Mouse (Mus musculus) ES-Bruce4 (cell line): ENCODE measurements around the gene Cep95. TPM values are rescaled to one million over a fixed set of nuclear protein-coding genes. Genes with fewer than 3 reads are reported as not detected.
"Not testable (repeated sequence)": the region's sequence is repeated elsewhere in the genome, so short reads cannot be mapped to it uniquely, and the experiment has no call there.

ENCODE experiments used
- H3K27ac ChIP-seq: 2 replicates; pipeline ENCODE4 v1.5.1; 2012; ENCODE audit warnings: low read length, inconsistent platforms; ENCODE audit not compliant: insufficient read depth
- H3K27me3 ChIP-seq: 2 replicates; pipeline ENCODE4 v1.6.1; 2012; ENCODE audit warnings: mild to moderate bottlenecking, low read length, inconsistent platforms; ENCODE audit not compliant: control insufficient read depth, poor library complexity, insufficient read depth, severe bottlenecking
- H3K36me3 ChIP-seq: 2 replicates; pipeline ENCODE4 v1.6.1; 2012; ENCODE audit warnings: inconsistent platforms, mild to moderate bottlenecking, low read length, moderate library complexity; ENCODE audit not compliant: control insufficient read depth, poor library complexity, insufficient read depth, severe bottlenecking
- H3K4me1 ChIP-seq: one replicate; pipeline ENCODE4 v1.8.1; 2011; ENCODE audit warnings: low read length; ENCODE audit not compliant: control insufficient read depth, insufficient read depth
- H3K4me3 ChIP-seq: 2 replicates; pipeline ENCODE4 v1.5.1; 2011; ENCODE audit warnings: low read depth, mild to moderate bottlenecking, low read length
- H3K9ac ChIP-seq: 2 replicates; pipeline ENCODE4 v1.6.1; 2012; ENCODE audit warnings: low read depth, mild to moderate bottlenecking, inconsistent platforms; ENCODE audit not compliant: poor library complexity, severe bottlenecking
- H3K9me3 ChIP-seq: replicated peaks from 2 replicates; pipeline ENCODE4 v1.6.1; 2012; ENCODE audit warnings: mild to moderate bottlenecking, low read length, inconsistent platforms; ENCODE audit not compliant: control insufficient read depth, poor library complexity, insufficient read depth, severe bottlenecking
- CTCF ChIP-seq: IDR thresholded peaks from one replicate; pipeline ENCODE4 v1.8.1; 2011; ENCODE audit warnings: low read depth, low read length
- EP300 ChIP-seq: IDR thresholded peaks from 2 replicates; pipeline ENCODE4 v1.6.1; 2011; ENCODE audit warnings: low read depth, low read length; ENCODE audit not compliant: insufficient read depth
- POLR2A ChIP-seq: IDR thresholded peaks from one replicate; pipeline ENCODE4 v1.8.1; 2011; ENCODE audit warnings: low read length; ENCODE audit not compliant: insufficient read depth
- polyA plus RNA-seq: library from polyadenylated mRNA; stranded (reverse); fragments of >200 nt; gene quantifications from 2 replicates; pipeline ENCODE4 v1.2.4, GENCODE M21; 2011; ENCODE audit warnings: low read depth; ENCODE audit not compliant: missing spikeins, insufficient read depth, insufficient read length

Cep95 gene
- 29.5 and 30.6 TPM in 2 replicates for polyA plus RNA-seq

DNA sequence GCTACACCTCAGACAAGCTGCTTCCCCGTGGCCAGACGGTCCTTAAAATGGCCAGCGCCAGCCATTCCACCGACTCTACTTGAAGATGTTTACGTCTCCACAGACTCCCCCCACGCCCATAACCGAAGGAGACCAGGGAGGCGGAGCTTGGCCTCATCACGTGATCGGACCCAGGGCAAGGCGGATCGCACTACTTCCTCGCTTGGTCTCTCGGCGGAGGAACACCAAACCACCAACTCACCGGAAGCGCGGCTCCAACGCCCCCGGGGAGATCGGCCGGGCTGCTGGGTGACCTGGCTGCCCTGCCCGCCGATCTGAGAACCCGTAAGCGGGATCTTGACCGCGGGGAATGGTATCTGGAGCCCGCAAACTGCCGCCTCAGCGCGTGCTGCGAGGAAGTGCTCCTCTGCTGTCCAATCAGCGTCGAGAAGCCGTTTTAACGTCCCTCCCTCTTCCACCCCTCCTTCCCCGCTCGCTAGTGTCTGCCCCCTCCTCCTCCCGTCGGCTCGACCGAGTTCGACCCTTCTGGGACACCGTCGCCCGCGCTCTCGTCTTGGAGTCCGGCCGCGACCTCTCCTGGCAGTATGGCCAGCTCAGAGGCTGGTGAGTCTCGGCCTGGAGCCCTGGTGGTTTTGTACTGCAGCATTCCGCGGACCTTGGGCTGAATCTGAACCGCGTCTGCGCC lies at the start of gene Cep95, which contains the start of gene Ddx5:
Gene Cep95, plus strand, starts transcription at position 478 of the 685 bp plus-strand sequence.
Gene Ddx5, minus strand, starts transcription at position 411 of the 685 bp plus-strand sequence.
- no peaks in the 10 kb centered on the region for H3K27me3 ChIP-seq
- H3K27ac ChIP-seq: peak within 1 kb of the TSS; percentile 79
- H3K4me1 ChIP-seq: no peaks in the 10 kb centered on the region
- H3K9ac ChIP-seq: peak within 1 kb of the TSS; percentile 99
- TF ChIP-seq POLR2A: peak; percentile 60
- no peak for TF ChIP-seq CTCF
- peak; percentile 49; the same call in 1 of the 2 replicates for TF ChIP-seq EP300
- H3K36me3 ChIP-seq: peaks cover 41% of the 10 kb centered on the region
- H3K4me3 ChIP-seq: peak within 1 kb of the TSS; percentile 100
- no peaks in the 10 kb centered on the region for H3K9me3 ChIP-seq

DNA sequence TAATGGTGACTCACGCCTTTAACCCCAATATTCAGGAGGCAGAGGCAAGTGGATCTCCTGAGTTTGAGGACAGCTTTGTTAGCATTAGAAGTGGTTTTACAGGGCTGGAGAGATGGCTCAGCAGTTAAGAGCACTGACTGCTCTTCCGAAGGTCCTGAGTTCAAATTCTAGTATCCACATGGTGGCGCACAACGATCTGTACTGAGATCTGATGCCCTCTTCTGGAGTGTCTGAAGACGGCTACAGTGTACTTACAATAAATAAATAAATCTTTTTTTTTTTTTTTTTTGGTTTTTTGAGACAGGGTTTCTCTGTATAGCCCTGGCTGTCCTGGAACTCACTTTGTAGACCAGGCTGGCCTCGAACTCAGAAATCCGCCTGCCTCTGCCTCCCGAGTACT lies 48.3 kb upstream of the Cep95 start:
- not testable (repeated sequence) for H3K36me3 ChIP-seq, H3K27ac ChIP-seq, H3K4me1 ChIP-seq, H3K4me3 ChIP-seq, H3K9ac ChIP-seq, H3K9me3 ChIP-seq, H3K27me3 ChIP-seq

DNA sequence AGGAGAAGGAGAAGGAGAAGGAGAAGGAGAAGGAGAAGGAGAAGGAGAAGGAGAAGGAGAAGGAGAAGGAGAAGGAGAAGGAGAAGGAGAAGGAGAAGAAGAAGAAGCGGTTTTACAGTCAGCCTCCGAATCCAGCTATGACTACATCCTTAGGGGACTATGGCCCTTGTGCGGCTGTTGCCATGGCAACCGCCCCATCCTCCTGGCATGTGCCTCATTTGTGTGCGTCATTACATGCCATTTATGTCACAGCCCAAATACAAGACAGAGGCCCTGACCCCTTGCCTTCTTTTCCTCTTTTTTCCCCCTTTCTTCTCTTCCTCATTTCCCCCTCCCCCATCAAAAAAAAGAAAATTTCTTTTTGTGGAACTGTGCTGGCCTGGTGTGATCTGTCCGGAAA lies 47.8 kb upstream of the Cep95 start:
- Histone ChIP-seq H3K27ac (no peak overlapping the region), H3K4me1 (no peaks in the 10 kb centered on the region), H3K27me3 (no peaks in the 10 kb centered on the region), H3K36me3 (no peaks in the 10 kb centered on the region), H3K4me3 (no peak overlapping the region), H3K9me3 (no peaks in the 10 kb centered on the region), H3K9ac (no peak overlapping the region)
- TF ChIP-seq CTCF (no peak), EP300 (no peak), POLR2A (no peak)

DNA sequence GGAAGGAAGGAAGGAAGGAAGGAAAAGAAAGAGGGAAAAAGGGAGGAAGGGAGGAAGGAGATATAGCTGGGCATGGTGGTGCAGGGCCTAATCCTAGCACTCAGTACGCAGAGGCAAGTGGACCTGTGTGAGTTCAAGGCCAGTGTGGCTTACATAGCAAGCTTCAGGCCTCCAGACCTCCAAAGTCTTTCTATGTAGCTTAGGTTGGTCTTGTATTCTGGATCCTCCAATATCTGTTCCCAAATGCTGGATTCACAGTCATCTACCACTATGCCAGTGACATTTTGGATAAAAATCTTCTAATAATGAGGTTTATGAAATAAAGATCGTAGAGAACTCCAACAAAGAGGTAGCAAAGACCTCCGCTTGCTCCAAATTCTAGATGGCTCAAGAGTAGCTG lies 47.2 kb upstream of the Cep95 start:
- Histone ChIP-seq H3K4me1 (no peaks in the 10 kb centered on the region), H3K9ac (no peak overlapping the region), H3K27me3 (no peaks in the 10 kb centered on the region), H3K27ac (no peak overlapping the region), H3K4me3 (no peak overlapping the region), H3K9me3 (no peaks in the 10 kb centered on the region), H3K36me3 (no peaks in the 10 kb centered on the region)
- no peak for TF ChIP-seq CTCF

DNA sequence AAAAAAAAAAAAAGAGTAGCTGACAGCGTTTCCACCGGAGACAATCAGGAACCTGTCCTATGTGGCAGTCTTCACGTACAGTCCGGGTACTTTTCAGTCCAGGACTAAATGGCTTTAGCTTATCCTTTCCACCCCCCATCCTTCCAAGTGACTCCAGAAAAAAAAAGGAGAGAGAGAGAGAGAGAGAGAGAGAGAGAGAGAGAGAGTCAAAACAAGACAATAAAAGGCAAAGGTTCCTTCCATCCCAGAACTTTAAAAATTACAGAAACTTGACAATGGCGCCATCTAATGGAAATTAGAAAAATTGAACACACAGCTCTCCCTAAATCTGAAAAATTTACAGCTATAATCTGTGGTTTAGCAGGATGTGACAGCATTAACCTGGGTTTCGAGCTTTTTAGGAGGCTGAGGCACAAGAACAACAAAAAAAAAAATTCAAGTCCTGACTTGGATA lies 46.6 kb upstream of the Cep95 start:
- H3K27me3 ChIP-seq: no peaks in the 10 kb centered on the region
- TF ChIP-seq POLR2A (no peak), CTCF (no peak), EP300 (no peak)
- no peaks in the 10 kb centered on the region for H3K4me1 ChIP-seq
- H3K36me3 ChIP-seq: no peaks in the 10 kb centered on the region
- H3K27ac ChIP-seq: no peak overlapping the region
- peaks cover 4% of the 10 kb centered on the region; the same call in 1 of the 2 replicates for H3K9me3 ChIP-seq
- H3K9ac ChIP-seq: no peak overlapping the region
- H3K4me3 ChIP-seq: no peak overlapping the region

DNA sequence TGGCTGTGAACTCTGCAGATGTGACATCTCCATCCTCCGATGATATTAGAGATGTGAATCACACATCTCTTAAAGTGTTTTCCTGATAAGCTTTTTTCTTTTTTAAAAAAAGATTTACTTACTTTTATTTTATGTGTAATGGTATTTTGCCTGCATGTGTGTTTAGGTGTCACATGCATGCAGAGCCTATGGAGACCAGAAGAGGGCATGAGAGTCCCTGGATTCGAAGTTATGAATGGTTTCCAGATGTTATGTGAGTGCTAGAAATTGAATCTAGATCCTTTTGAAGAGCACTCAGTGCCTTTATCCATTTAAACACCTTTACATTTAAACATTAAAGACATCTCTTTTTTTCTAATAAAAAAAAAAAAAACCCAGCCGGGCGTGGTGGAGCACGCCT lies 44.1 kb upstream of the Cep95 start:
- no peak overlapping the region for H3K27ac ChIP-seq
- no peak for TF ChIP-seq CTCF
- H3K4me3 ChIP-seq: no peak overlapping the region
- H3K27me3 ChIP-seq: no peaks in the 10 kb centered on the region
- H3K4me1 ChIP-seq: no peaks in the 10 kb centered on the region
- no peaks in the 10 kb centered on the region for H3K36me3 ChIP-seq
- peaks cover 6% of the 10 kb centered on the region; the same call in 1 of the 2 replicates for H3K9me3 ChIP-seq
- no peak overlapping the region for H3K9ac ChIP-seq

DNA sequence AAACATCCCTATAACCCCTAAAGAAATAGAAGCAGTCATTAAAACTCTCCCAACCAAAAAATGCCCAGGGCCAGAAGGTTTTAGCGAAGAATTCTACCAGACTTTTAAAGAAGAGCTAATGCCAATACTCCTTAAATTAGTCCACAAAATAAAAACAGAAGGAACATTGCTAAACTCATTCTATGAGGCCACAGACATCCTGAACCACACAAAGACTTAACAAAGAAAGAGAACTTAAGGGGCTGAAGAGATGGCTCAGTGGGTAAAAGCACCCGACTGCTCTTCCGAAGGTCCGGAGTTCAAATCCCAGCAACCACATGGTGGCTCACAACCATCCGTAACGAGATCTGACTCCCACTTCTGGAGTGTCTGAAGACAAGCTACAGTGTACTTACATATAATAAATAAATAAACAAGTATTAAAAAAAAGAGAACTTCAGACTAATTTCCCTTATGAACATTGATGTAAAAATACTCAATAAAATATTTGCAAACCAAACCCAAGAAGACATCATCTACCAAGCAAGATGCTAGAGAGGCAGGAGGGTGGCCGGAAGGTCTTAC lies 39.4 kb upstream of the Cep95 start:
- not testable (repeated sequence) for H3K4me3 ChIP-seq, H3K27me3 ChIP-seq, H3K4me1 ChIP-seq, H3K9me3 ChIP-seq, H3K27ac ChIP-seq, H3K9ac ChIP-seq, H3K36me3 ChIP-seq
